Mouse (Mus musculus): Measurements from ENCODE around the gene Farsb. TPM values are rescaled to one million over a fixed set of nuclear protein-coding genes. Genes with fewer than 3 reads are reported as not detected.
A peak's percentile ranks its signal among the peaks of the same experiment; 100 is the strongest.

Farsb gene
- polyA plus RNA-seq, 1 experiment from 2014 or later, result 107 TPM

GRCm38 (mm10) chr1:78435967-78436366 is 52.7 kb downstream of the Farsb start:
- H3K27me3 ChIP-seq (ENCODE audit: control insufficient read depth, insufficient read depth, low read length), result no peaks in the 10 kb centered on the region
- H3K4me2 ChIP-seq, result no peak overlapping the region
- 90% methylated on average over 2 of the region's 2 CpGs for WGBS (ENCODE audit: insufficient replicate concordance)
- H3K27ac ChIP-seq (ENCODE audit: low read depth, low read length), result no peak overlapping the region
- H3K4me1 ChIP-seq (ENCODE audit: control insufficient read depth, insufficient read depth, low read length), result peaks cover 3% of the 10 kb centered on the region; the same call in 1 of the 2 replicates
- ATAC-seq (replicated peaks; ENCODE audit: insufficient number of reproducible peaks, low FRiP score, low TSS enrichment), result no peak
- H3K9ac ChIP-seq (ENCODE audit: low read depth, low read length), result no peak overlapping the region
- H3K36me3 ChIP-seq (ENCODE audit: control insufficient read depth, insufficient read depth, low read length), result no peaks in the 10 kb centered on the region
- no peak overlapping the region for H3K4me3 ChIP-seq (ENCODE audit: low read depth, low read length)
- no peaks in the 10 kb centered on the region for H3K9me3 ChIP-seq (replicated peaks; ENCODE audit: control insufficient read depth, low read length)

GRCm38 (mm10) chr1:78433472-78433871 is 55.2 kb downstream of the Farsb start:
- no peak overlapping the region for H3K27ac ChIP-seq (ENCODE audit: low read depth, low read length)
- no peak for ATAC-seq (replicated peaks; ENCODE audit: insufficient number of reproducible peaks, low FRiP score, low TSS enrichment)
- no peaks in the 10 kb centered on the region for H3K36me3 ChIP-seq (ENCODE audit: control insufficient read depth, insufficient read depth, low read length)
- no peaks in the 10 kb centered on the region for H3K9me3 ChIP-seq (replicated peaks; ENCODE audit: control insufficient read depth, low read length)
- peaks cover 3% of the 10 kb centered on the region; the same call in 1 of the 2 replicates for H3K4me1 ChIP-seq (ENCODE audit: control insufficient read depth, insufficient read depth, low read length)
- 91% methylated on average over 9 of the region's 9 CpGs for WGBS (ENCODE audit: insufficient replicate concordance)
- no peak overlapping the region for H3K4me2 ChIP-seq
- H3K9ac ChIP-seq (ENCODE audit: low read depth, low read length), result no peak overlapping the region
- H3K27me3 ChIP-seq (ENCODE audit: control insufficient read depth, insufficient read depth, low read length), result no peaks in the 10 kb centered on the region
- no peak overlapping the region for H3K4me3 ChIP-seq (ENCODE audit: low read depth, low read length)

GRCm38 (mm10) chr1:78428851-78429250 is 59.8 kb downstream of the Farsb start:
- Histone ChIP-seq H3K9me3 (replicated peaks; ENCODE audit: control insufficient read depth, low read length) (no peaks in the 10 kb centered on the region), H3K4me1 (ENCODE audit: control insufficient read depth, insufficient read depth, low read length) (peaks cover 17% of the 10 kb centered on the region), H3K27me3 (ENCODE audit: control insufficient read depth, insufficient read depth, low read length) (no peaks in the 10 kb centered on the region), H3K4me3 (ENCODE audit: low read depth, low read length) (no peak overlapping the region), H3K9ac (ENCODE audit: low read depth, low read length) (no peak overlapping the region), H3K4me2 (no peak overlapping the region), H3K27ac (ENCODE audit: low read depth, low read length) (no peak overlapping the region), H3K36me3 (ENCODE audit: control insufficient read depth, insufficient read depth, low read length) (no peaks in the 10 kb centered on the region)
- ATAC-seq (replicated peaks; ENCODE audit: insufficient number of reproducible peaks, low FRiP score, low TSS enrichment), result no peak
- 78% methylated on average over 11 of the region's 11 CpGs for WGBS (ENCODE audit: insufficient replicate concordance)

- Histone ChIP-seq H3K27me3 (ENCODE audit: control insufficient read depth, insufficient read depth, low read length) (no peaks in the 10 kb centered on the region), H3K9me3 (replicated peaks; ENCODE audit: control insufficient read depth, low read length) (no peaks in the 10 kb centered on the region), H3K4me2 (no peak overlapping the region), H3K9ac (ENCODE audit: low read depth, low read length) (no peak overlapping the region), H3K4me1 (ENCODE audit: control insufficient read depth, insufficient read depth, low read length) (peaks cover 23% of the 10 kb centered on the region), H3K27ac (ENCODE audit: low read depth, low read length) (no peak overlapping the region), H3K4me3 (ENCODE audit: low read depth, low read length) (no peak overlapping the region), H3K36me3 (ENCODE audit: control insufficient read depth, insufficient read depth, low read length) (no peaks in the 10 kb centered on the region)
- ATAC-seq (replicated peaks; ENCODE audit: insufficient number of reproducible peaks, low FRiP score, low TSS enrichment), result no peak
- WGBS (ENCODE audit: insufficient replicate concordance), result 39% methylated on average over 3 of the region's 3 CpGs
These were observed 61.9 kb downstream of the Farsb start for GRCm38 (mm10) chr1:78426841-78427240.

DNA sequence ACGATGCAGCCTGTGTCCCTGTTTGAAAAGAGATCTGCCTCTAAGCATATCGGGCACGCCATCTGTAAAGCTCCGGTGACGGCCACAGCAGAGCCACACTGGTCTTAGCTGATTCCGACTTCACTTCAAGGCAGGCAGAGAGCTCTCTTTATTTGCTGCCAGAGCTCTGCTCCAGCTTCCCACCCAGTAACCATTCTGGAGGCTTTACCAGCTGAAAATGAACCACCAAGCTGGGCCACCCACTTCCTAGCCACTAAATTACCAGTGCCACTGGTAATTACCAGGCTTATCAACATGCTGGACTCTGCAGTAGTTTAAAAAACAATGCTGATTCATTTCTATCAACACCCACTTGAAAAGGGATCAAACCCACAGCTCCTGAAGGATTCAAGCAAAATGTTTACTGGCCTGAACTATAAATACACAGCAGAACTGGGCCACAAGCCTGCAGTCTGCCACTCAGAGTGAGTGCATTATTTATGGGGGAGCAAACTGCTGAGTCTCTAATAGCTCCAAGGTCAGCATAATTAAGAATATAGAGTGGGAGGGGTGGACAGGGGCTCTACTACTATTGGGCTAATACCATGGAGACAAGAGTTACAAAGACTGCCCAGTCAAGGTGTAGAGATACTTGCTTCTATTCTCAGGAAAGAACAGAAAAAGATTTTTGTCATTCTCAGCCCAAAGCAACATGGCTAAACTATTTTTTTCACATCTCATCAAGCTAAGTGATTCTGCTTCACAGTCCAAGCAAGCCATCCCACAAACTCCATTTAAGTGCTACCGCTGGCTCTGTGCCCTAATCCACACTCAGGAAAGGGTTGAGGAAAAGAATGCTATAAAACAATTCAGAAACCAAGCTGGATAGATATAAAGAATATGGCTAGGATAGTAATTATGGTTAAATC is 62.6 kb downstream of the Farsb start:
- H3K9ac ChIP-seq (ENCODE audit: low read depth, low read length), result no peak overlapping the region
- 78% methylated on average over 7 of the region's 7 CpGs for WGBS (ENCODE audit: insufficient replicate concordance)
- no peaks in the 10 kb centered on the region for H3K27me3 ChIP-seq (ENCODE audit: control insufficient read depth, insufficient read depth, low read length)
- ATAC-seq (replicated peaks; ENCODE audit: insufficient number of reproducible peaks, low FRiP score, low TSS enrichment), result no peak
- H3K36me3 ChIP-seq (ENCODE audit: control insufficient read depth, insufficient read depth, low read length), result no peaks in the 10 kb centered on the region
- H3K4me1 ChIP-seq (ENCODE audit: control insufficient read depth, insufficient read depth, low read length), result peaks cover 23% of the 10 kb centered on the region
- H3K4me3 ChIP-seq (ENCODE audit: low read depth, low read length), result no peak overlapping the region
- H3K4me2 ChIP-seq, result peak overlapping the region; percentile 14; the same call in 1 of the 2 replicates
- no peaks in the 10 kb centered on the region for H3K9me3 ChIP-seq (replicated peaks; ENCODE audit: control insufficient read depth, low read length)
- peak overlapping the region; percentile 57; the same call in 1 of the 2 replicates for H3K27ac ChIP-seq (ENCODE audit: low read depth, low read length)

DNA sequence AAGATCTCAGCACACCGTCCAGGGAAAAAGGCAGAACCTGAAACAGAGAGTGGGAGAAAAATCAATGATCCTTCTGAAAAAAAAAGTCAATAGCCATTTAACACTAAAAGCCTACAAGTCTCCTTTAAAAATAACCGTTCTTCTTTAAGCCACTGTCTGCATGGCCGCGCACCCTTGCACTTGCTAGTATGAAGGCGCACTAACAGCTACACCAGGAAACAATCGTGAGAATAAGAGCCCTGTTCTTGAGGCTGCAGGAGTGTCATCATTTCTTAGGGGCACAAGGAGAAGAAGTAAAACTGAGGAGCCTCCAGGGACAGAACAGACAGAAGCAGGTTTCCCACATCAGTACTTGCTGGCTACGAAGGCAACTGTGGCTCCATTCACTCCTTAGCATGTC is 63.4 kb downstream of the Farsb start:
- WGBS (ENCODE audit: insufficient replicate concordance), result 88% methylated on average over 7 of the region's 7 CpGs
- peak overlapping the region; percentile 14; the same call in 1 of the 2 replicates for H3K4me2 ChIP-seq
- H3K4me1 ChIP-seq (ENCODE audit: control insufficient read depth, insufficient read depth, low read length), result peaks cover 23% of the 10 kb centered on the region
- H3K9me3 ChIP-seq (replicated peaks; ENCODE audit: control insufficient read depth, low read length), result no peaks in the 10 kb centered on the region
- no peak overlapping the region for H3K4me3 ChIP-seq (ENCODE audit: low read depth, low read length)
- no peaks in the 10 kb centered on the region for H3K36me3 ChIP-seq (ENCODE audit: control insufficient read depth, insufficient read depth, low read length)
- ATAC-seq (replicated peaks; ENCODE audit: insufficient number of reproducible peaks, low FRiP score, low TSS enrichment), result no peak
- H3K27me3 ChIP-seq (ENCODE audit: control insufficient read depth, insufficient read depth, low read length), result no peaks in the 10 kb centered on the region
- H3K27ac ChIP-seq (ENCODE audit: low read depth, low read length), result peak overlapping the region; percentile 57; the same call in 1 of the 2 replicates
- H3K9ac ChIP-seq (ENCODE audit: low read depth, low read length), result no peak overlapping the region

- 80% methylated on average over 4 of the region's 4 CpGs for WGBS (ENCODE audit: insufficient replicate concordance)
- Histone ChIP-seq H3K4me2 (no peak overlapping the region), H3K9ac (ENCODE audit: low read depth, low read length) (no peak overlapping the region), H3K9me3 (replicated peaks; ENCODE audit: control insufficient read depth, low read length) (no peaks in the 10 kb centered on the region), H3K4me1 (ENCODE audit: control insufficient read depth, insufficient read depth, low read length) (peaks cover 23% of the 10 kb centered on the region), H3K27me3 (ENCODE audit: control insufficient read depth, insufficient read depth, low read length) (no peaks in the 10 kb centered on the region), H3K36me3 (ENCODE audit: control insufficient read depth, insufficient read depth, low read length) (no peaks in the 10 kb centered on the region), H3K4me3 (ENCODE audit: low read depth, low read length) (no peak overlapping the region), H3K27ac (ENCODE audit: low read depth, low read length) (no peak overlapping the region)
- no peak for ATAC-seq (replicated peaks; ENCODE audit: insufficient number of reproducible peaks, low FRiP score, low TSS enrichment)
These were observed 63.8 kb downstream of the Farsb start for GRCm38 (mm10) chr1:78424848-78425247.

GRCm38 (mm10) chr1:78422576-78422975 is 66.1 kb downstream of the Farsb start:
- Histone ChIP-seq H3K27ac (ENCODE audit: low read depth, low read length) (no peak overlapping the region), H3K9me3 (replicated peaks; ENCODE audit: control insufficient read depth, low read length) (no peaks in the 10 kb centered on the region), H3K4me3 (ENCODE audit: low read depth, low read length) (no peak overlapping the region), H3K9ac (ENCODE audit: low read depth, low read length) (no peak overlapping the region), H3K4me1 (ENCODE audit: control insufficient read depth, insufficient read depth, low read length) (peaks cover 18% of the 10 kb centered on the region), H3K36me3 (ENCODE audit: control insufficient read depth, insufficient read depth, low read length) (no peaks in the 10 kb centered on the region), H3K27me3 (ENCODE audit: control insufficient read depth, insufficient read depth, low read length) (no peaks in the 10 kb centered on the region), H3K4me2 (no peak overlapping the region)
- WGBS (ENCODE audit: insufficient replicate concordance), result 79% methylated on average over 2 of the region's 2 CpGs
- no peak for ATAC-seq (replicated peaks; ENCODE audit: insufficient number of reproducible peaks, low FRiP score, low TSS enrichment)

GRCm38 (mm10) chr1:78421749-78422148 is 66.9 kb downstream of the Farsb start:
- H3K27me3 ChIP-seq (ENCODE audit: control insufficient read depth, insufficient read depth, low read length), result no peaks in the 10 kb centered on the region

More at GRCm38 (mm10) chr1:78421749-78422148, 66.9 kb downstream of the Farsb start:
- no peaks in the 10 kb centered on the region for H3K9me3 ChIP-seq (replicated peaks; ENCODE audit: control insufficient read depth, low read length)
- no peak overlapping the region for H3K9ac ChIP-seq (ENCODE audit: low read depth, low read length)
- H3K4me1 ChIP-seq (ENCODE audit: control insufficient read depth, insufficient read depth, low read length), result peaks cover 16% of the 10 kb centered on the region
- ATAC-seq (replicated peaks; ENCODE audit: insufficient number of reproducible peaks, low FRiP score, low TSS enrichment), result no peak
- no peak overlapping the region for H3K27ac ChIP-seq (ENCODE audit: low read depth, low read length)
- H3K4me2 ChIP-seq, result no peak overlapping the region
- 86% methylated on average over 5 of the region's 5 CpGs for WGBS (ENCODE audit: insufficient replicate concordance)
- H3K36me3 ChIP-seq (ENCODE audit: control insufficient read depth, insufficient read depth, low read length), result no peaks in the 10 kb centered on the region
- no peak overlapping the region for H3K4me3 ChIP-seq (ENCODE audit: low read depth, low read length)

All from heart, embryonic 11.5 days (tissue).